Mouse (Mus musculus) thymus, postnatal 14 days (tissue): Measurements from ENCODE around the gene Nthl1.
A peak's percentile ranks its signal among the peaks of the same experiment; 100 is the strongest.

ENCODE experiments used
- DNase-seq: peaks from one replicate; pipeline ENCODE4 v3.0.0; 2021

The Nthl1 gene

DNA sequence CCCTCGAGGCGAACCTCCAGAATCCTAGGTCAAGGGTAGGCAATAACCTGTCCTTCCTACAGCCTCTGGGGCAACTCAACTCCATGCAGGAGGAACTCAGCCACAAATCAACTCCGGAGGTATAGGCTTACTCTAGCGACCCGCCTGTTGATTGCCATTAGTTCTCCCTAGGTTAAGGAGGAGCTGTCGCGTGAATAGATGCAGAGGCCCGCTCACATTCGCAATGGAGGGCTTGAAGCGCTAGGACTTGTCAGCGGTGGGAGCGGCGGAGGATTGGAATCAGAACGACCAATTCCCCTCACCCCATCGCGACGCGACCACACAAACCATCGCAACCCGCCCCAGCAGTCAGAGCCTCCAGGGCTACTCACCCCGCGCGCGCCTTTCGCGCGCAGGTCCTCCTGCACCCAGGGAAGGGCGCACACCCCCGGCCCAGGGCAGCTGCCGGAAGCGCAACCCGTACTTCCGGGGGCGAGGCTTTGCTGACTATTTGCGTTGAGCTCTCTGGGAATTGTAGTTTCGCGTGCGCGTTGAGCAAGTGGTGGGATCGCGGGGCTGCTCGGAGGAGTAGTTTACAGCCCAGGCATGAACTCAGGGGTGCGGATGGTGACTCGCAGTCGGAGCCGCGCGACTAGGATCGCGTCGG, at the start of gene Nthl1, which contains the start of gene Tsc2:
Nthl1 (plus strand) TSS at position 514 of the 646 bp plus-strand sequence.
Tsc2 (minus strand) TSS at position 464 of the 646 bp plus-strand sequence.
- DNase-seq, result peak; percentile 93

DNA sequence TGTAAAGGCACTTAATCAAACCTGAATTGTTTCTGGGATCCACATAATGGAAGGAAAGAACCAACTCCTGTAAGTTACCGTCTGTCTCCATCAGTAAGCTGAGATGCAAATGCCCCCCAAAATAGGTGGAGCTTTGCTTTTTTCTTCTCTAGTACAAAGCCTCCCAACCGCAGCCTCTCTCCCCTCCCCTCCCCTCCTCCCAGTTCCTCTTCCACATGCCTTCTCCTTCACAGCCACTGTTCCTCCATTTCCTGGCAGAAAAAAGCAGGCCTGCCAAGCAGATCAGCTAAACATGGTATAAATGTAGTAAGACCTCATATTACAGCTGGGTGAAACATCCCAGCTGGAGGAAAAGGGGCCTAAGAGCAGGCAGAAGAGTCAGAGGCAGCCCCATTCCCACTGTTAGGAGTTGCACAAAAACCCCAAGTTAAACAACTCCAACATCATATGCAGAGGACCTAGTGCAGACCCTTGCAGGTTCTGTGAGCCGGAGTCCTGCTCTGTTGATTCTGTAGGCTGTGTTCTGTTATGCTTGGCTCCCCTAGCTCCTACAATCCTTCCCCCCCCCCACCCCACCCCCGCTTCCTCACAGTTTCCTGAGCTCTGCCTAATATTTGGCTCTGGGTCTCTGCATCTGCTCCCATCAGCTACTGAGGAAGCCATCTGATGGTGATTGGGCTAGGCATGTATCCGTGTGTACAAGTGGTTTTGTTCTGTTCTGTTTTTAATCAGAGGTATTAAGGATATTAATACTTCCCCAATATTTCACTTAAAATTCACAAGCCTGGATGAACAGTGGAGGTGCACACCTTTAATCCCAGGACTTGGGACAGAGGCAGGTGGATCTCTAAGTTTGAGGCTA, 48.6 kb upstream of the Nthl1 start:
- DNase-seq, result no peak

DNA sequence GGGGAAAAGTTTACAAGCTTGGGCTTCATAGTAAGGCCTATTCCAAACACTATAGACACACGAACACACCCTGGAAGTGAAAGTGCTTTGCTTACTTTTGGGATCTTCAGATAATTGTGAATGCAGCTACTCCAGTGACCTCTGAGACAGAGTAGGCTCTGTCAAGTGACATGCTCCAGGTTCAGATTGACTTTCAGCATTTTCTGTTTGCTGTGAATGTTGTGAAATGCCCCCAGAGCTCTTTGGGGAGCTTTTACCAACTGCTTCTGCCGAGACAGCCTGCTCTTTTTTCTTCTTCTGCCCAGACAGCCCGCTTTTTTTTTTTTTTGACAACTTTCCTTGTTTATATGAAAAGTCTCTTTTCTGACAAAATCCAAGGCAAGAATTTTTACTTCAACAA, 48.0 kb upstream of the Nthl1 start:
- no peak for DNase-seq

DNA sequence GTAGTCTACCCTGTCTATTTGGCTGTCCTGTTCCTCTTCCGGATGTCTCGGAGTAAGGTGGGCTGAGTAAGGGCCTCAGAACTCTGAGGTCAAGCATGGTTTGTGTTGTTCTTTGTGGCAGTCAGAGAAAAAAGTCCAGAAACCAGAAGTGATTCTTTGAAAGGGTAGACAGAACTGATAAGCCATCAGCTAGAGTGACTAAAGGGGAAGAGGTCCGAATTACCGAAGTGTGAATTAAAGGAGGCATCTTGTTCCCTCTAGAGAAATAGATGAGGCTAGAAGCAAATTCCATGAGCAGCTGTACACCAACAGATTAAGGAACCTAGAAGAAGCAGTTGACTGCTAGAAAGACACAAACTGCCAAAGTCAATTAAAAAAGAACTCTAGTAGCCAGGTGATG, 45.9 kb upstream of the Nthl1 start:
- no peak for DNase-seq

DNA sequence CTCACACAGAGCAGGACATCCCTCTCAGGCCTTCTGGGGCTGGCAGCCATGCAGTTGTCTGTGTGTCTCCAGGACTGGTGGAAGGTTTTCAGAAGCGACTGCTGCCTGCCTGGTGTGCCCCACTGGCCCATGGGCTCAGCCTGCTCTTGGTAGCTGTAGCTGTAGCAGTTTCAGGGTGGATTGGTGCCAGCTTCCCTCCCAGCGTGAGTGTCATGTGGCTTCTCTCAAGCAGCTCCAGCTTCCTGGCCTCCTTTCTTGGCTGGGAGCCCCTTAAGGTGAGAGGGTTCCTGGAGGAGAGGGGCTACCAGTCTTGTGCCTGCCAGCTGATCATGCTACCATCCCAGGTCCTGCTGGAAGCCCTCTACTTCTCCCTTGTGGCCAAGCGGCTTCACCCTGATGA, 41.5 kb upstream of the Nthl1 start:
- DNase-seq, result no peak

DNA sequence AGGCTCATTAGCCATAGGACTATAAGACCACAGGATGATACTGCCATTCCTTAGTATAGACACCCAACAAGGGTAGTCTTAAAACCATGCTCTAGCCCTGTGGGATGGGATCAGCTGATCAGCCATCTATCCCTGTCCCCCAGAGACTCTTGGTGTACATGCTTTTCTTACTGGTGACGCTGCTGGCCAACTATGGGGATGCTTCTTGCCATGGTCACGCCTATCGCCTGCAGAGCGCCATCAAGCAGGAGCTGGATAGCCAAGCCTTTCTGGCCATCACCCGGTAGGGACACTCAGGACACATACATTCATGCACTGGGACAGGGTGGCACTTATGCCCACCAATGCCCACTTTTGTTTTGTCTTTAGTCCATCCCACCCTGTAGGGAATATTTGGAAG, 40.8 kb upstream of the Nthl1 start:
- no peak for DNase-seq

DNA sequence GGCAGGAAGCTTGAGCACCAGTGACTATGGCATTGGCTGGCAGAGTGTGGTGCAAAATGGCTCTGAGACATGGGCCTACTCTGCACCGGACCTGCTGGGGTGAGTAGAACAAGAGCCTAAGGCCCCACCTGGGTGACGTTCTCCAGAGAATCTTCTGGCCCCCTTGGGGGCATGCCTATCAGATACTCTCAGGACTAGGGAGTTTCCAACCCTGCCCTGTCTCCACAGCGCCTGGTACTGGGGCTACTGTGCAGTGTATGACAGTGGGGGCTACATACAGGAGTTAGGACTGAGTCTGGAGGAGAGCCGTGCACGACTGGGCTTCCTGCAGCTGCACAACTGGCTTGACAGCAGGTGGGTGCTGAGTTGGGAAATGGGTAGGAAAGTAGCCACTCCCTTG, 39.2 kb upstream of the Nthl1 start:
- DNase-seq, result no peak

DNA sequence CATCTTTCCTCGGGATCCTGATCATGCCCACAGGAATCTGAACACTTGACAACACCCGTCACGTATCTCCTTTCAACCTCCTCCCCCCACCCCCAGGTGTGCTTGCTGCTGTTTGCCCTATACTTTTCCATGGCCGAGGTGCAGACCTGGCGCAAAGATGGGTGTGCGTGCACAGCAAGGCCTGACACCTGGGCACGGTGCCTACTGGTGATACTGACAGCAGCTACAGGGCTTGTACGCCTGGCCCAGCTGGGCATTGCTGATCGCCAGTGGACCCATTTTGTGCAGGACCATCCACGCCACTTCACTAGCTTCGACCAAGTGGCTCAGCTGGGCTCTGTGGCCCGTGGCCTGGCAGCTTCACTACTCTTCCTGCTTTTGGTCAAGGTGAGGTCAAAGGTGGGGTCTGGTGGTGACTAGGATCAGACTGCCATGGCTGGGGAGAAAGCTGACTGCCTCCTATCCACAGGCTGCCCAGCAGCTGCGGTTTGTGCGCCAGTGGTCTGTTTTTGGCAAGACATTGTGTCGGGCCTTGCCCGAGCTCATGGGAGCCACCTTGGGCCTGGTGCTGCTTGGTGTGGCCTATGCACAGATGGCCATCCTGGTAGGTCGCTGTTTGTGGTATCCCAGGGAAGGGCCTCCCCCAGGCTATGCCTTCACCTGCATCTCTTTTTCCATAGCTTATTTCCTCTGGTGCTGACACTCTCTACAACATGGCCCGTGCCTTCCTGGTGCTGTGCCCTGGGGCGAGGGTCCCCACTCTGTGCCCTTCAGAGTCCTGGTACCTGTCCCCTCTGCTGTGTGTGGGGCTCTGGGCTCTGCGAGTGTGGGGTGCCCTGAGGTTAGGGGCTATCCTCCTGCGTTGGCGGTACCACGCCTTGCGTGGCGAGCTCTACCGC, 38.2 kb upstream of the Nthl1 start:
- DNase-seq, result no peak

DNA sequence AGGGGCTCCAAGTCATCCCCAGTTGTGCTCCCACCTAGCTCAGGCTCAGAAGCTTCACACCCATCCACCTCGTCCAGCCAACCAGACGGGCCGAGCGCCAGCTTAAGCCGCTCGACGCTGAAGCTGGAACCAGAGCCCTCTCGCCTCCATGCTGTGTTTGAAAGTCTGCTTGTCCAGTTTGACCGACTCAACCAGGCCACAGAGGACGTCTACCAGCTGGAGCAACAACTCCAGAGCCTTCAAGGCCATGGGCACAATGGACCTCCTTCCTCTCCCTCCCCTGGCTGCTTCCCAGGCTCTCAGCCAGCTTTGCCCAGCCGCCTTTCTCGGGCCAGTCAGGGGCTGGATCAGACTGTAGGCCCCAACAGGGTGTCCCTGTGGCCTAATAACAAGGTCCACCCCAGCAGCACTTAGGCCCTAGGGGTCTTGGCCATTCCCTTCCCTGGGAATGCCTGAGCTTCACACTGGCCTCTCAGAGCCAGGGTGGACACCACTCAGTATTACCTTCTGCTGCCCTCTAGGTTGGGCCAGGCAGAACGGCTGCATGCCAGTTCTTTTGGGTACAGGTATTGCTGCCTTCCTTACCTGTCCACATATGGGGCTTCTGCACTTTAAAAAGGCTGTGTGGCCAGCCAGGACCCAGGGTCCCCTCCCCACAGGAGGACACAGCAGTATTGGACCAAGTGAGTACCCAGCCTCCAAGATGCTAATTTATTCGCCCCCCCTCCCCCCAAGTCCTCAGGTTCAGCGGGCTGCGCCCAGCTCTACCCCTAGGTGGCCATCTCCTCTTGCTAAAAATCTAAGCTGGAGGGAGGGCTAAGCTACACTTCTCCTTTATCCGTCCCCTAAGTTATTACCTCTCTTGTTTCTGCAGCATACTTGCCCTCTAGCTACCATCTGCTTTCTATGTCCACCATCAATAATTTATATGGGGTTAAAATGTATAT, 37.1 kb upstream of the Nthl1 start:
- DNase-seq, result no peak

DNA sequence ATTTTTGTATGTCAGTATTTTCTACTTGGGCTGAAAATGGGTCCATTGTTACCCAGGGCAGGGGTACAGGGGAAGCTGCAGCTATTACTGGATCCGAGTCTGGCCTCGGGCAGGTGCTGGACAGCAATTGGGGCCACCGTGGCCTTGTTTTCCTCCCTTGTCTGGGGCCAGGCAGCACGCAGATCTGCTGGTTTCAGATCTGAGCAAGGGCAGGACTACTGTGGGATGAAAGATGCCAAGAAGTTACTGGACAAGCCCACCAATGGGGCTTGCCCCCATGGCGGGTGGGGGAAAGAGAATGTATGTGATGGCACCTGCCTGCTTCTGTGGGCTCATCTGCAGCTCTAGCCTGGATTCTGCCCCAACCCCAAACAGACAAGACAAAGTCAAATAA, 36.4 kb upstream of the Nthl1 start:
- DNase-seq, result no peak

DNA sequence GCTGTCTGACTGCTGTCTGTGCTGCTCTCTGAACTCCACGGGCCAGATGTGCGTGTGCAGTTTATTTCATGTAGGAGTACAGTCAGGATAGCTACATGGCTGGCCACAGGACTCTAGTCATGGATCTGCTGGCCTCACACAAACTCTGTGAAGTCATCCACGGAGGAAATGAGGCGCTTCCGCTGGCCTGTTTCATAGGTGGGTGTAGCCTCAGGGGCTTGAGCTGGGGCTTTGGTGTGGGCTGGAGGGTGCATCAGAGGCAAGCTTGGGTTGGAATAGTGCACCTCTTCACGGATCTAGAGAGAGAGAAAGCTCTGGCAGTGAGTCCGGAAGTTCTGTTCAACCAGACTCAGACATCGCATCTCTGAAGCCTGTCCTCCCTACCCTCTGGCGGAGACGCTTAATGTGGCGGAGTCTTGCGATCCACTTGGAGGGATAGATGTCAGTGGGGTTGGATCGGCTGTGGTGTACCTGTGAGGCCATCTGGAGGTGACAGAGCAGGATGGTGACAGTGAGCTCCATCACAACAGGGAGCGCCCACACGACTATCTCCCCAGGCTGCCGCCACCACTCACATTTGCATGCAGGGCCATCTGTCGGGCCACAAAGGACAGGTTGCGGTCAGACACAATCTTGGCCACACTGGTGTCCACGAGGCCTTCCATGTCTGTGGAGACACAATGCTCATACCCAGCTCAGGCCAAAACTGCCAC, 35.9 kb upstream of the Nthl1 start:
- DNase-seq, result no peak

DNA sequence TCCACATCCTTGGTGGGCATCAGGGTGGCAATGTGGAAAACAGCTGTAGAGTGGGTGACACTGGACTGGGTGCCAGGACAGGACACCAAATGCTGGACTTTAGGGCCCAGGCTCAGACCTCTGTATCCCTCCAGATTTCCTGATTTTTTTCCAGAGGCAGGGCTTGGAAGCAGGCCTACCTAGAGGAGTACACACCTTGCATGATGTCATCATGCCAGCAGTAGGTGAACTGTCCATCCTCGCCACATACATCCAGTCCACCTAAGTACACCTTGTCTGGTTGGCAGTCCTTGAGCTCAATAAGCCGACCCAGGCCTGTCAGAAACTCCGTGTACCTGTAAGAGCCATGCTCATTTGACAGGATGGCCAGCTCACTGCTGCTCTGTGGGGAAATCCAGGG, 34.5 kb upstream of the Nthl1 start:
- DNase-seq, result no peak

DNA sequence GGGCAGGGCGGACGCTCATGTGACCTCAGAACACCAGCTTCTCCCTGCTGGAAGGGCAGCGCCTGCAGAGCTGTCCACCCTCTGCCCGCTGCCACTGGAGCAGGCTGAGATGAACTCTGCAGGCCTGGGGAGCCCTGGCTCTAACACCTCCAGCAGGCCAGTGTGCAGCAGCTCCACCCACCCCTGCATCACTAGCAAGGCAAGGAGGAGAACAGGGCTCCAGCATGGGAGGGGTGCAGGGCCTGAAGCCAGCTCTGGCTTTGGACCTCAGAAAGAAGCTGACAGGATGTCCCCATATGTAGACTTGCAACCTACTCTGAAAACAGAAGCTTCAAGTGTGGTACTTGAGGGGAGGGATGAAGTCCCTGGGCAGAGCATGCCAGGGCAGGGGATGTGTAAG, 32.0 kb upstream of the Nthl1 start:
- DNase-seq, result no peak

DNA sequence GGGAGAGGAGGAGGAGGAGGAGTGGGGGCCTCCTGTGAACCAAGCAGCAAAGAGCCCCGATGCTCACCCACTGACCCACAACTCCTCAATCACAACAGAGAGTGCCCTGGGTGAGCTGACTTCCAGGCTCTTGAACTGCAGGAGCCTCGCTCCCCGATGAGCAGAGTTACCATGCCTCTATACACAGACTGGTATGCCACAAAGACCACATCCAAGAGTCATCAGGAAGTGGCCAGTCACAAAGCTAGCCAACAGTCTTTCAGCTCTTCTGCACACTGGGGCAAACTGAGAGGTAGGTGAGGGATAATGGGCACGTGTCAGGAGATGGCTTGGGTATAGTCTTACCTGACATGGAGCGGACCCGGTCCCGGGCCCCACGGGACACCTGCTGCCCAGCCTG, 28.5 kb upstream of the Nthl1 start:
- no peak for DNase-seq

DNA sequence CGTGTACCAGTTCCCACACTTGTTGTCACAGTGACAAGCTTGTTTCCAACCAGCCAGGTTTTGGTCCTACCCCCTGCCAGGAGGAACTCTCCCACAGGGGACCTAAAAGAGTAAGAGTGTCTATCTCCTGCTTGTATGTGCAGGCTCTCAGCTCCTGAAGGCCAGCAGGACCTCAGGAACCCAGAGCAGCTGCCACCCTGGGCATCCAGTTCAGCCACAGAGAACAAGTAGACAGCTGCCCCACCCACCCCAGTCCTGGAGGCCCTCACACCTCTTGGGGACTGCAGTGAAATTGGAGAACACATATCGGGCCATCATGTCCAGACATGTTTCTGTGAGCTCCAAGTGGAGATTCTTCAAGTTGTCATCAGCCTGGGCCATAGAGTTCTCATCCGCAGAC, 27.9 kb upstream of the Nthl1 start:
- no peak for DNase-seq

DNA sequence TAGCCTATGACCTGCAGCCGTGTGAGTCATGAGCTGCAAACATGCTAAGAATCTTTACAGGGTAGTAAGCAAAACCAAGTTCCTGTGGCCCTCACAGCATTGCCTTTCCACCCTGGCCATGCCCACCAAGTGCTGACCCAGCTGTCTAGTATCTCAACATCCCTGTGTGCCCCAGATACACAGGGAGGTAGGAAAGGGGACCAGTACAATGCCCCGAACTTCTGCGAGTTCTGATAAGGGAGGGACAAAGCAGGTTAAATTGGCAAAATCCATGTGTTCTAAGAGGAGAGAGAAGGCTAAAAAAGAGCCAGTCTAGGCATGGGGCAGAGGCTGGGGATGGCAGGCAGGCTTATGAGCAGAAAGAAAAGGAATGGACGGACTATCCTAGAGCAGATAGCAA, 24.1 kb upstream of the Nthl1 start:
- DNase-seq, result no peak

DNA sequence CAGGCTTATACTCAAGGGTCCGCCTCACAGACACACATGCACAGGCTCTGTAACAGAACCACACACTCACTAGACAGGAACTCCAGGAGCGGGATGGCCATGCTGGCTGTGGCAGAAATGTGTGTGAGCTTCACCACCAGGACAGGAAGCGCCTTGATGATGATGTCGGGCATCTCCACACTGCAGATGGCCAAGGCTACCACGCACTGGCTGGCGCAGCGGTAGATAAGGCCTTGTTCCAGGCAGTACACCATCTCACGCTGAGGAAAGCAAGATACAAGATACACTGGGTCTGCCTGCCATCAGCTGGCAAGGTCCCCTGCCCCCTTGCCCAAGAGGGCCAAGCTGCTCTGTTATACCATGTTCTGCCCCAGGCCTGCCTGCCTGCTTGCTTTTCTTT, 23.6 kb upstream of the Nthl1 start:
- no peak for DNase-seq

DNA sequence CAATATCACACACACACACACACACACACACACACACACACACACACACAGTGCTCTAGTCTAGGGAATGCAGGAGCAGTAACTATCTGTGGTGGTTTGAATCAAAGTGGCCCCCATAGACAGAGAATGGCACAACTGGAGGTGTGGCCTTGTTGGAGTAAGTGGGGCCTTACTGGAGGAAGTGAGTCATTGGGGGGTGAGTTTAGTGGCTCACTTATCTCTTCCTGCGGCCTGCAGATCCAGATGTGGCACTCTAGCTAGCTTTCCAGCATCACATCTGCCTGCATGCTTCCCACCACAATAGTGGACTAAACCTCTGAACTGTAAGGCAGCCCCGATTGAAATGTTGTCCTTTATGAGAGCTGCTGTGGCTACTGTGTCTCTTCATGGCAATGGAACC, 21.8 kb upstream of the Nthl1 start:
- no peak for DNase-seq

DNA sequence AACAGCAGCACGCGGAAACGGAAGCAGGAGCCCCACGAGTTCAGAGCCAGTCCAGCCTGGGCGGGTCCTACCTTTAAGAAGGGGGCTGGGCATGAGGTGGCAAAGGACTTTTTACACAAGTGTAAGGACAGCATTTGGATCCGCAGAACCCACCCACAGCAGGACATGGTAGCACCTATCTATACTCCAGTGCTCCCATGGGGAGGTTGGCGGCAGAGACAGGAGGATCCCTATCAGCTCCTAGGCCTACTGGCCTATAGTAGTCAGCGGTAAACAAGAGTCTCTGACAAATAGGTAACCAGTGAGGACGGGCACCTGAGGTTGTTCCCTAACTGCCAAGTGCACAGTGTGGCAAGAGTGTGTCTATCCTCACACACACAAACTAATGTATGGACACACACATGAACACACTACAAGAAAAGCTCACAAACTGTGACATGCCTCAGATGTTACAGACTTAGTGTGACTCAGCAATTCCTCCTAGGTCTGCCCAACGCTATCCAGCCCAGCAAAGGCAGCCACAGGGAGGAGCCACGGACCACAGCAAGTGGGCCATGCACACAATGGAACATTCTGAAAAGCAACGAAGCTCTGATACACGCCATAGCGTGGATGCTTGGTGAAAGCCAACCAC, 14.8 kb upstream of the Nthl1 start:
- DNase-seq, result no peak

DNA sequence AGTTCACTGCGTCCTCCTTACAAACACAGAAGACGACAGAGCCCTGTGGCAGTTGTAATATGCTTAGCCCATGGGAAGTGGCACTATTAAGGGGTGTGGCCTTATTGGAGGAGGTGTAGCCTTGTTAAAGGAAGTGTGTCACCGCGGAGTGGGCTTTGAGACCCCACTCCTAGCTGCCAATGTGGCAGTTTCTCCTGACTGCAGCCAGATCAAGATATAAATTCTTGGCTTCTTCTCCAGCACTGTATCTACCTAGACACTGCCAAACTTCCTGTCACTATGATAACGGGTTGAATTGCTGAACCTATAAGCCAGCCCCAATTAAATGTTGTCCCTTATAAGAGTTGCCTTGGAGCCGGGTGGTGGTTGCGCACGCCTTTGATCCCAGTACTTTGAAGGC, 7.0 kb upstream of the Nthl1 start:
- DNase-seq, result no peak

DNA sequence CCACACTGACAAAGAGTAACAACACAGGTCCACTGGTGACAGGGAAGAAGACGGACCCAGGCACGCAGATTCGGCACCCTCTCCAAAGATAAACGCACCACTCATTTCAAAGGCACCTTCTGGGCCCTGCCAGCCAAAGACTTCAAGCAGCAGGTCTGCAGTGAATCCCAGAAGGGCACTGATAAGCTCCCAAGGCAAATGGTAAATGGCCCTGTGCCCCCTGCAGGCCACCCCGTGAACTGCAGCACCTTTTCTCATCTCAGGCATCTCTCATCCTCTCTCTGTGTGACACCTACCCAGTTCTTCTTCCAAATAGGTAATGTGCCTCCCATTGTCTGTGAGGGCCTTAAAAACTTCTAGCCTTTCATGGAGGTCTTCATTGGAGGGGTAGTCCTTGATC, 3.8 kb upstream of the Nthl1 start:
- peak; percentile 75 for DNase-seq
